Mouse (Mus musculus) G1E (cell line): Measurements from ENCODE around the gene Rpn2.

Source experiments
- CTCF ChIP-seq: IDR thresholded peaks from 2 replicates; pipeline ENCODE4 v1.5.1; 2012; ENCODE audit warnings: low read depth, low read length, inconsistent platforms, mixed read lengths
- GATA1 ChIP-seq: IDR thresholded peaks from 2 replicates; pipeline ENCODE4 v1.6.1; 2012; ENCODE audit warnings: borderline replicate concordance, low read length, inconsistent platforms, mixed read lengths

DNA sequence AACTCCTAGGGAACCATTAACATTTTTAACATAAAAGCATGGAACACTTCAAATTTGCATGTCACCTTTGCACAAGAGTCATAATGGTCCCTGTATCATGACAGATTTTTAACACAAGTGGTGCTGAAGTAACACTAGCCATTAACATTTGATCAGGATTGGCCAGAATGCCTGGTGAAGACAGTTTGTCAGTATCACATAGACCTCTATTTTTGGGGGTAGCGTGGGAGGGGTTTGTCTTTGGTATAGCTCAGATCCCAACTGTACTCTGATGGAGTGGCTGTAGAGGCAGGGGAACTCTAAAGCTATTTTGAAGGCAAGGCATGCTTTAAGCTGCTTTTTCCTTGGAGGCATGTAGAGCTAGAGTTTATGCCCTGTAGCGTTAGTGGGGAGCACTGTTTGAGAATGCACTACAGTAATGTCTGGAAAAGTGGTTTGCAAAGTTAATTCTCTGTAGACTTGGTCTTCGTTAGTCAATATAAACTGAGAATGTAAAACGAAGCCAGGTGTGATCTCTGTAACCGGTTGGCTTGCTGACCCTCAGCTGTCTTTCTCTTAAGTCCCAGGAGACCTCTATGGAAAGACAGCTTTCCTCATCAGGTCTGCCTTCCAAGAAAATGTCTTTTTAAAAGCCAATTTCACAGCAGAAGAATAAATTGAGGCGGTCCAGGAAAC, 32.3 kb downstream of the Rpn2 start:
- no peak for TF ChIP-seq CTCF
- no peak for TF ChIP-seq GATA1
